Mouse (Mus musculus): ENCODE data around the gene Nr1h3. TPM values are rescaled to one million over a fixed set of nuclear protein-coding genes. Genes with fewer than 3 reads are reported as not detected.

Gene Nr1h3
- 35.6 TPM for polyA plus RNA-seq (2014; fragmentation: Illumina TruSeq; extraction: RNeasy Lipid Tissue Mini Kit (QIAGEN cat#74804); ENCODE audit: low read depth, low replicate concordance)

GRCm38 (mm10) chr2:91202222-91202971 lies at the start of gene Nr1h3, which contains the start of gene Acp2:
Gene Nr1h3 (minus strand): TSS chr2:91202834.
Gene Acp2 (plus strand): TSS chr2:91202885.

GRCm38 (mm10) chr2:91236601-91237510 lies 34.2 kb upstream of the Nr1h3 start, which contains the start of gene Ddb2:
Gene Ddb2 (minus strand): TSS chr2:91236982.

GRCm38 (mm10) chr2:91183711-91184405 lies 18.8 kb downstream of the Nr1h3 start, which contains the start of gene Madd:
Gene Madd (minus strand): TSS chr2:91183837.

Other genes starting within 250 kb of the Nr1h3 start
- not detected for gene Rapsn, start 167.2 kb downstream of the Nr1h3 start, polyA plus RNA-seq (2014; fragmentation: Illumina TruSeq; extraction: RNeasy Lipid Tissue Mini Kit (QIAGEN cat#74804); ENCODE audit: low read depth, low replicate concordance)
- gene Psmc3, start 148.8 kb downstream of the Nr1h3 start, polyA plus RNA-seq (2014; fragmentation: Illumina TruSeq; extraction: RNeasy Lipid Tissue Mini Kit (QIAGEN cat#74804); ENCODE audit: low read depth, low replicate concordance), result 158 TPM
- 41.0 TPM for gene Slc39a13, start 132.4 kb downstream of the Nr1h3 start, polyA plus RNA-seq (2014; fragmentation: Illumina TruSeq; extraction: RNeasy Lipid Tissue Mini Kit (QIAGEN cat#74804); ENCODE audit: low read depth, low replicate concordance)
- gene Spi1, start 120.4 kb downstream of the Nr1h3 start, polyA plus RNA-seq (2014; fragmentation: Illumina TruSeq; extraction: RNeasy Lipid Tissue Mini Kit (QIAGEN cat#74804); ENCODE audit: low read depth, low replicate concordance), result 15.1 TPM
- gene Mybpc3, start 84.7 kb downstream of the Nr1h3 start, polyA plus RNA-seq (2014; fragmentation: Illumina TruSeq; extraction: RNeasy Lipid Tissue Mini Kit (QIAGEN cat#74804); ENCODE audit: low read depth, low replicate concordance), result 0.09 TPM
- 23.2 TPM for gene Madd, start 19.0 kb downstream of the Nr1h3 start, polyA plus RNA-seq (2014; fragmentation: Illumina TruSeq; extraction: RNeasy Lipid Tissue Mini Kit (QIAGEN cat#74804); ENCODE audit: low read depth, low replicate concordance)
- gene Acp2, start 51 bp upstream of the Nr1h3 start, polyA plus RNA-seq (2014; fragmentation: Illumina TruSeq; extraction: RNeasy Lipid Tissue Mini Kit (QIAGEN cat#74804); ENCODE audit: low read depth, low replicate concordance), result 27.0 TPM
- gene Ddb2, start 34.1 kb upstream of the Nr1h3 start, polyA plus RNA-seq (2014; fragmentation: Illumina TruSeq; extraction: RNeasy Lipid Tissue Mini Kit (QIAGEN cat#74804); ENCODE audit: low read depth, low replicate concordance), result 20.7 TPM
- 45.0 TPM for gene Pacsin3, start 53.1 kb upstream of the Nr1h3 start, polyA plus RNA-seq (2014; fragmentation: Illumina TruSeq; extraction: RNeasy Lipid Tissue Mini Kit (QIAGEN cat#74804); ENCODE audit: low read depth, low replicate concordance)
- 55.6 TPM for gene Arfgap2, start 62.1 kb upstream of the Nr1h3 start, polyA plus RNA-seq (2014; fragmentation: Illumina TruSeq; extraction: RNeasy Lipid Tissue Mini Kit (QIAGEN cat#74804); ENCODE audit: low read depth, low replicate concordance)
- gene 1110051M20Rik, start 241.9 kb upstream of the Nr1h3 start, polyA plus RNA-seq (2014; fragmentation: Illumina TruSeq; extraction: RNeasy Lipid Tissue Mini Kit (QIAGEN cat#74804); ENCODE audit: low read depth, low replicate concordance), result 18.8 TPM

All from adipose tissue, adult 10 weeks (tissue).